10 mouse cellular contexts compared by ENCODE assay signal in the genomic region with DNA sequence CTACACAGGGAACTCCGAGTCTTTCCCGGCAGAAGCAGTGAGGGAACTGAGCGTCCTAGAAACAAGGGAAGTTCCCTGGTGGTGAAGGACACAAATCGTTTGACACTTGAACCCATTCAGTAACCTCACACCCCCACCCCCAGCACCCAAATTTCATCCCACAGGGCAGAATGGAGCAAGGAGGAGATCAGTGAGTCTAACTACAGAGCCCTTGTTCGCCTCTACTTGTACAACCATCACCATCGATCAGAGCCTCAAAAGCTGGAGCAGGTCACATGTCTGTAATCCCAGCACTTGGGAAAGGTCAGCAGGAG. TPM values are rescaled to one million over a fixed set of nuclear protein-coding genes. Genes with fewer than 3 reads are reported as not detected.
DNase-seq lines count a peak whose midpoint lies in the region; ATAC-seq and TF ChIP-seq lines count a peak whose summit lies in the region.
"Had no signal": no experiment of that assay in that cellular context is flagged by ENCODE, and none has a peak within 500 bp of the region (broad histone marks: within the 10 kb centered on the region; RNA-seq: fewer than 3 reads in every experiment).

No protein-coding gene starts in this region.

- H3K9me3 ChIP-seq in heart, embryonic 10.5 days: no peaks in the 10 kb centered on the region
- H3K9me3 ChIP-seq in lung, embryonic 14.5 days (ENCODE audit: low read depth, low read length): no peaks in the 10 kb centered on the region
- H3K9me3 ChIP-seq in embryonic facial prominence, embryonic 14.5 days (ENCODE audit: control insufficient read depth, low read length): no peaks in the 10 kb centered on the region

- peak; percentile 2; the same call in 1 of the 2 replicates for ATAC-seq in lung, embryonic 14.5 days (ENCODE audit: insufficient read depth)
- no peak for ATAC-seq in embryonic facial prominence, embryonic 14.5 days (ENCODE audit: low read depth)

- 0 out of 2 replicates have a peak, but pooled peaks cover 6% of the 10 kb centered on the region for H3K36me3 ChIP-seq in heart, embryonic 10.5 days
- no peaks in the 10 kb centered on the region for H3K36me3 ChIP-seq in lung, embryonic 14.5 days (ENCODE audit: insufficient read depth)
- H3K36me3 ChIP-seq in embryonic facial prominence, embryonic 14.5 days (ENCODE audit: control insufficient read depth, insufficient read depth, low read length): 0 out of 2 replicates have a peak, but pooled peaks cover 10% of the 10 kb centered on the region
- peaks cover 3% of the 10 kb centered on the region for H3K36me3 ChIP-seq in myocyte (ENCODE audit: control insufficient read depth, insufficient read depth)

- WGBS in heart, embryonic 10.5 days: 44% methylated on average over 6 of the region's 6 CpGs
- WGBS in lung, embryonic 14.5 days: 32% methylated on average over 6 of the region's 6 CpGs
- 27% methylated on average over 6 of the region's 6 CpGs for WGBS in embryonic facial prominence, embryonic 14.5 days

- H3K4me3 ChIP-seq in heart, embryonic 10.5 days: no peak overlapping the region
- no peak overlapping the region; the same call in 1 of the 2 replicates for H3K4me3 ChIP-seq in lung, embryonic 14.5 days (ENCODE audit: low read depth, low read length)
- peak overlapping the region; percentile 56 for H3K4me3 ChIP-seq in embryonic facial prominence, embryonic 14.5 days (ENCODE audit: low read depth, low read length)
- peak overlapping the region; percentile 90 for H3K4me3 ChIP-seq in myocyte

- no peak for DNase-seq in heart, embryonic 10.5 days (ENCODE audit: low spot score)
- DNase-seq in heart, adult 11 months: no peak
- DNase-seq in lung, embryonic 14.5 days: no peak
- no peak for DNase-seq in lung, adult 18-20 months
- no peak for DNase-seq in embryonic facial prominence, embryonic 14.5 days (ENCODE audit: low spot score)
- no peak for DNase-seq in urinary bladder, postnatal 25 days (ENCODE audit: low spot score)
- no peak for DNase-seq in yolk sac, embryonic 10.5 days (ENCODE audit: low spot score)
- DNase-seq: spleen, adult 18-20 months had no signal

- peak overlapping the region; percentile 90 for H3K4me2 ChIP-seq in lung, embryonic 14.5 days
- H3K4me2 ChIP-seq in embryonic facial prominence, embryonic 14.5 days (ENCODE audit: low read depth, low read length): peak overlapping the region; percentile 79
- H3K4me2 ChIP-seq in myocyte (ENCODE audit: low read depth): peak overlapping the region; percentile 76

- peak overlapping the region; percentile 6 for H3K9ac ChIP-seq in lung, embryonic 14.5 days
- peak overlapping the region; percentile 25; the same call in 1 of the 2 replicates for H3K9ac ChIP-seq in embryonic facial prominence, embryonic 14.5 days (ENCODE audit: low read depth, low read length)

- peaks cover 35% of the 10 kb centered on the region for H3K79me2 ChIP-seq in myocyte (ENCODE audit: control insufficient read depth, insufficient read depth)

- H3ac ChIP-seq in myocyte (ENCODE audit: control insufficient read depth, insufficient read length): no peak overlapping the region

- peak overlapping the region; percentile 86 for H3K27ac ChIP-seq in heart, embryonic 10.5 days
- peak overlapping the region; percentile 96 for H3K27ac ChIP-seq in lung, embryonic 14.5 days (ENCODE audit: low read depth)
- H3K27ac ChIP-seq in embryonic facial prominence, embryonic 14.5 days (replicated peaks; ENCODE audit: low read depth, low read length): peak overlapping the region; percentile 94

- H3K4me1 ChIP-seq in heart, embryonic 10.5 days: peaks cover 35% of the 10 kb centered on the region
- peaks cover 17% of the 10 kb centered on the region for H3K4me1 ChIP-seq in lung, embryonic 14.5 days (ENCODE audit: insufficient read depth)
- H3K4me1 ChIP-seq in embryonic facial prominence, embryonic 14.5 days (ENCODE audit: control insufficient read depth, insufficient read depth, low read length): peaks cover 36% of the 10 kb centered on the region

- 0 out of 2 replicates have a peak, but pooled peaks cover 11% of the 10 kb centered on the region for H3K27me3 ChIP-seq in heart, embryonic 10.5 days (ENCODE audit: insufficient read depth, poor library complexity, severe bottlenecking)
- no peaks in the 10 kb centered on the region for H3K27me3 ChIP-seq in lung, embryonic 14.5 days (ENCODE audit: insufficient read depth, low read length)
- H3K27me3 ChIP-seq in embryonic facial prominence, embryonic 14.5 days (replicated peaks; ENCODE audit: control insufficient read depth, insufficient read depth, low read length): no peaks in the 10 kb centered on the region
- no peaks in the 10 kb centered on the region for H3K27me3 ChIP-seq in myocyte (ENCODE audit: control insufficient read depth, insufficient read depth, insufficient read length)

- no peak for TF ChIP-seq CTCF in lung, embryonic 14.5 days (IDR thresholded peaks at IDR 0.05; ENCODE audit: low read depth)

- no peak for TF ChIP-seq POLR2A in myocyte (IDR thresholded peaks at IDR 0.05; ENCODE audit: insufficient read length, low read depth)

TF ChIP-seq in myocyte, 11 proteins besides CTCF, POLR2A, EP300 and RAD21:
- TF ChIP-seq E2F4 (IDR thresholded peaks at IDR 0.05; ENCODE audit: insufficient read depth): no peak
- no peak for TF ChIP-seq CEBPB (IDR thresholded peaks at IDR 0.05; ENCODE audit: insufficient read depth, poor library complexity, severe bottlenecking)
- no peak for TF ChIP-seq SRF (IDR thresholded peaks at IDR 0.05; ENCODE audit: control insufficient read depth, insufficient read length, low read depth)
- TF ChIP-seq MYOG (IDR thresholded peaks at IDR 0.05; ENCODE audit: control insufficient read depth in 1 of 3, insufficient read depth in 1 of 3, insufficient read length in 2 of 3, low read depth in 2 of 3): no peak
- no peak for TF ChIP-seq REST (IDR thresholded peaks at IDR 0.05; ENCODE audit: insufficient read depth, insufficient read length)

RNA-seq across cellular contexts. Expression of a gene that starts 0.7 kb away (rescaled TPM):
- 402 and 508 TPM in 2 replicates for polyA plus RNA-seq in heart, embryonic 10.5 days (2016; fragmentation: Nextera tagmentation; extraction: Ambion mirVana)
- polyA plus RNA-seq in lung, embryonic 14.5 days (2014; fragmentation: Nextera tagmentation; extraction: Ambion mirVana): 1,035 and 1,087 TPM in 2 replicates
- 1,406 and 1,438 TPM in 2 replicates for polyA plus RNA-seq in embryonic facial prominence, embryonic 14.5 days (2014; fragmentation: Nextera tagmentation; extraction: Ambion mirVana)
- polyA plus RNA-seq in myocyte (2012; fragmentation: generic; extraction: Trizol): 493 TPM

RNA-seq across cellular contexts. Expression of a gene that starts 0.8 kb away (rescaled TPM):
- polyA plus RNA-seq in heart, embryonic 10.5 days (2016; fragmentation: Nextera tagmentation; extraction: Ambion mirVana): not detected in 2 replicates
- polyA plus RNA-seq in lung, embryonic 14.5 days (2014; fragmentation: Nextera tagmentation; extraction: Ambion mirVana): not detected in 2 replicates
- polyA plus RNA-seq in embryonic facial prominence, embryonic 14.5 days (2014; fragmentation: Nextera tagmentation; extraction: Ambion mirVana): 0.89 TPM in 1 of 2 replicates, not detected in the other
- polyA plus RNA-seq in myocyte (2012; fragmentation: generic; extraction: Trizol): 0.12 TPM
- polyA plus RNA-seq: C2C12 had no signal

RNA-seq across cellular contexts. Expression of a gene that starts 6.4 kb away (rescaled TPM):
- 1.8 and 2.3 TPM in 2 replicates for polyA plus RNA-seq in heart, embryonic 10.5 days (2016; fragmentation: Nextera tagmentation; extraction: Ambion mirVana)
- 1.0 and 1.3 TPM in 2 replicates for polyA plus RNA-seq in lung, embryonic 14.5 days (2014; fragmentation: Nextera tagmentation; extraction: Ambion mirVana)
- 108 and 179 TPM in 2 replicates for polyA plus RNA-seq in embryonic facial prominence, embryonic 14.5 days (2014; fragmentation: Nextera tagmentation; extraction: Ambion mirVana)
- 0.47 TPM for polyA plus RNA-seq in myocyte (2012; fragmentation: generic; extraction: Trizol)

RNA-seq across cellular contexts. Expression of a gene that starts 10.5 kb away (rescaled TPM):
- 3.6 and 12.5 TPM in 2 replicates for polyA plus RNA-seq in heart, embryonic 10.5 days (2016; fragmentation: Nextera tagmentation; extraction: Ambion mirVana)
- polyA plus RNA-seq in lung, embryonic 14.5 days (2014; fragmentation: Nextera tagmentation; extraction: Ambion mirVana): 35.4 and 42.5 TPM in 2 replicates
- 63.4 and 76.6 TPM in 2 replicates for polyA plus RNA-seq in embryonic facial prominence, embryonic 14.5 days (2014; fragmentation: Nextera tagmentation; extraction: Ambion mirVana)
- 19.9 TPM for polyA plus RNA-seq in myocyte (2012; fragmentation: generic; extraction: Trizol)

RNA-seq across cellular contexts. Expression of a gene that starts 15.3 kb away (rescaled TPM):
- 13.7 and 16.1 TPM in 2 replicates for polyA plus RNA-seq in heart, embryonic 10.5 days (2016; fragmentation: Nextera tagmentation; extraction: Ambion mirVana)
- 20.7 and 22.6 TPM in 2 replicates for polyA plus RNA-seq in lung, embryonic 14.5 days (2014; fragmentation: Nextera tagmentation; extraction: Ambion mirVana)
- polyA plus RNA-seq in embryonic facial prominence, embryonic 14.5 days (2014; fragmentation: Nextera tagmentation; extraction: Ambion mirVana): 22.7 and 25.5 TPM in 2 replicates
- 11.6 TPM for polyA plus RNA-seq in myocyte (2012; fragmentation: generic; extraction: Trizol)

Comparison
In these comparisons a context has a peak if more than half of its experiments do, and no peak if none do; other contexts are left out.
1. H3K4me3 ChIP-seq: peak in embryonic facial prominence, embryonic 14.5 days (single experiment) and myocyte (single experiment); none in heart, embryonic 10.5 days (single experiment) and lung, embryonic 14.5 days (single experiment).
2. RNA of a gene that starts 6.4 kb away (polyA plus RNA-seq): 108 to 179 TPM in embryonic facial prominence, embryonic 14.5 days; 1.8 to 2.3 TPM in heart, embryonic 10.5 days, 1.0 to 1.3 TPM in lung, embryonic 14.5 days and 0.47 TPM in myocyte (single experiment); every median in the first group is over 10 times any median in the second.
3. Peak in every context shown above with its lines, with median percentiles within 50 percentile points of each other: H3K27ac ChIP-seq and H3K4me2 ChIP-seq.